ENCODE assay signal across 14 mouse cellular contexts in the genomic region with DNA sequence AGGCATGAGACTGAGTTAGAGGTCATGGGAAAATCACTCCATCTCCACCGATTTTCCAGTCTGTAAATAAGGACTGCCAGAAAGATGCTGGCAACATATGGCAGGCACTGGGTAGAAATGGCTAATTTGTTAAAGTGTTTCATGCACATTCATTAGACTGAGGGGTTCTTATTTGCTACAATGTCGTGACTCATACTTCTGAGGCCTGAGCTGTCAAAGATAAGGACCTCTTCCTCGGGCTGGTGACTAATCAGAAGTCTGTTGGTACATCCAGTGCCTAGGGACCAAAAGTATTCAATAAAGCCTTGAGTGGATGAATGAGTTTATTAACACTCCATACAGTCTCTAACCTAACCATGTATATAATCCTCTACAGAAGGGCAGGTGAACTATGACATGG.
"Had no signal": no experiment of that assay in that cellular context is flagged by ENCODE, and none has a peak within 500 bp of the region (broad histone marks: within the 10 kb centered on the region; RNA-seq: fewer than 3 reads in every experiment).

No protein-coding gene starts in this region.

- H3K27ac ChIP-seq: kidney, postnatal 0 days; limb, embryonic 10.5 days; liver, embryonic 15.5 days; neural tube, embryonic 12.5 days had no signal

- H3K9ac ChIP-seq: liver, embryonic 15.5 days; neural tube, embryonic 12.5 days had no signal

- DNase-seq: kidney, adult 9 months; kidney, postnatal 36 days; lung, adult 2 months; lung, postnatal 36 days; midbrain, embryonic 14.5 days; right cerebral cortex, postnatal 14 days; thymus, adult 2 months; thymus, postnatal 25 days had no signal

- H3K9me3 ChIP-seq: limb, embryonic 10.5 days; liver, embryonic 15.5 days; neural tube, embryonic 12.5 days had no signal

- ATAC-seq: lung, postnatal 0 days had no signal

- H3K36me3 ChIP-seq: limb, embryonic 10.5 days; liver, embryonic 15.5 days; neural tube, embryonic 12.5 days had no signal

- H3K27me3 ChIP-seq: liver, embryonic 15.5 days; neural tube, embryonic 12.5 days had no signal

- H3K4me1 ChIP-seq: limb, embryonic 10.5 days; liver, embryonic 15.5 days; neural tube, embryonic 12.5 days had no signal

- H3K4me3 ChIP-seq: limb, embryonic 10.5 days; liver, embryonic 15.5 days; neural tube, embryonic 12.5 days had no signal

- H3K4me2 ChIP-seq: liver, embryonic 11.5 days; liver, embryonic 15.5 days; neural tube, embryonic 12.5 days had no signal
